Mouse (Mus musculus) E14TG2a.4 (cell line): ENCODE results near the gene Prdm10.

Experiments
- CTCF ChIP-seq: conservative IDR thresholded peaks from 2 replicates; pipeline ENCODE4 v1.5.1; 2014; ENCODE audit warnings: low read length
- POU5F1 ChIP-seq: IDR thresholded peaks from 2 replicates; pipeline ENCODE4 v1.6.1; 2014; ENCODE audit warnings: low read length, borderline replicate concordance

DNA sequence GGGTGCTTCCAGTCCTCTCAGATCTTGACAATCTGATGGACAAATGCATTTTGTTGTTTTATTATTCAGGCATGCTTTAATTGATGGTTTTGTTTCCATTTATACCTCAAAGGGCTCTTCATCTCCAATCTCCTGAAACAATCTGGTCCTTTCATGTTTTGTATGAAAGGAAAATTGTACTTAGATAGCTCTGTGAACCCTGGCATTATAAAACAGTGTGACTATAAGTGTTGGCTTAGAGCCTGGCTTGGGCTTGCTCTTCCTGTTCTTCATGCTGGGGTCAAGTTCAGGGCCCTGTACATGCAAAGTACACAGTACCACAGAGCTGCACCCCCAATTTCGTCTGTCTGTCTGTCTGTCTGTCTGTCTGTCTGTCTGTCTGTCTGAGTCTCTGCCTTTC is 40.4 kb downstream of the Prdm10 start:
- TF ChIP-seq CTCF (no peak), POU5F1 (no peak)
